Mouse (Mus musculus): Measurements from ENCODE around the gene Bicra. TPM values are rescaled to one million over a fixed set of nuclear protein-coding genes. Genes with fewer than 3 reads are reported as not detected.
A peak's percentile ranks its signal among the peaks of the same experiment; 100 is the strongest.

Bicra gene
- total and polyA plus RNA-seq, 2 experiments from 2014 or later: 3.8 to 6.2 TPM

- no peaks in the 10 kb centered on the region for H3K9me3 ChIP-seq (ENCODE audit: low read length)
- no peak overlapping the region for H3K9ac ChIP-seq (replicated peaks; ENCODE audit: low read length)
- H3K27me3 ChIP-seq (ENCODE audit: insufficient read depth, low read length): no peaks in the 10 kb centered on the region
- no peaks in the 10 kb centered on the region for H3K36me3 ChIP-seq (ENCODE audit: insufficient read depth, low read length)
- DNase-seq (ENCODE audit: low spot score) (no peak), ATAC-seq (no peak)
- H3K4me1 ChIP-seq (ENCODE audit: insufficient read depth, low read length): no peaks in the 10 kb centered on the region
- no peak overlapping the region for H3K27ac ChIP-seq
- H3K4me2 ChIP-seq (ENCODE audit: low read depth, low read length): no peak overlapping the region
- 81% methylated on average over 5 of the region's 5 CpGs for WGBS
- H3K4me3 ChIP-seq (ENCODE audit: low read length): no peak overlapping the region
- TF ChIP-seq CTCF (IDR thresholded peaks at IDR 0.05; ENCODE audit: low read depth): no peak
Observed at GRCm38 (mm10) chr7:16015384-16015783, 32.3 kb downstream of the Bicra start.

- H3K4me3 ChIP-seq (ENCODE audit: low read length): no peak overlapping the region
- H3K27ac ChIP-seq: no peak overlapping the region
- H3K27me3 ChIP-seq (ENCODE audit: insufficient read depth, low read length): no peaks in the 10 kb centered on the region
- no peaks in the 10 kb centered on the region for H3K9me3 ChIP-seq (ENCODE audit: low read length)
- WGBS: 89% methylated on average over 8 of the region's 8 CpGs
- no peaks in the 10 kb centered on the region for H3K4me1 ChIP-seq (ENCODE audit: insufficient read depth, low read length)
- no peak overlapping the region for H3K4me2 ChIP-seq (ENCODE audit: low read depth, low read length)
- ATAC-seq (no peak), DNase-seq (ENCODE audit: low spot score) (no peak)
- TF ChIP-seq CTCF (IDR thresholded peaks at IDR 0.05; ENCODE audit: low read depth): no peak
- H3K36me3 ChIP-seq (ENCODE audit: insufficient read depth, low read length): no peaks in the 10 kb centered on the region
- no peak overlapping the region for H3K9ac ChIP-seq (replicated peaks; ENCODE audit: low read length)
Observed at GRCm38 (mm10) chr7:16014521-16015175, 33.1 kb downstream of the Bicra start.

GRCm38 (mm10) chr7:16013722-16014275 lies 33.9 kb downstream of the Bicra start:
- no peak overlapping the region for H3K4me2 ChIP-seq (ENCODE audit: low read depth, low read length)
- no peaks in the 10 kb centered on the region for H3K4me1 ChIP-seq (ENCODE audit: insufficient read depth, low read length)
- no peaks in the 10 kb centered on the region for H3K27me3 ChIP-seq (ENCODE audit: insufficient read depth, low read length)
- 81% methylated on average over 5 of the region's 5 CpGs for WGBS
- no peak for TF ChIP-seq CTCF (IDR thresholded peaks at IDR 0.05; ENCODE audit: low read depth)
- H3K9me3 ChIP-seq (ENCODE audit: low read length): no peaks in the 10 kb centered on the region
- H3K36me3 ChIP-seq (ENCODE audit: insufficient read depth, low read length): no peaks in the 10 kb centered on the region
- DNase-seq (ENCODE audit: low spot score) (no peak), ATAC-seq (no peak)
- H3K27ac ChIP-seq: no peak overlapping the region
- no peak overlapping the region for H3K4me3 ChIP-seq (ENCODE audit: low read length)
- H3K9ac ChIP-seq (replicated peaks; ENCODE audit: low read length): no peak overlapping the region

GRCm38 (mm10) chr7:16012576-16013263 lies 35.0 kb downstream of the Bicra start:
- Histone ChIP-seq H3K4me2 (ENCODE audit: low read depth, low read length) (no peak overlapping the region), H3K4me3 (ENCODE audit: low read length) (no peak overlapping the region), H3K4me1 (ENCODE audit: insufficient read depth, low read length) (no peaks in the 10 kb centered on the region), H3K27me3 (ENCODE audit: insufficient read depth, low read length) (no peaks in the 10 kb centered on the region), H3K27ac (no peak overlapping the region), H3K36me3 (ENCODE audit: insufficient read depth, low read length) (no peaks in the 10 kb centered on the region), H3K9ac (replicated peaks; ENCODE audit: low read length) (no peak overlapping the region), H3K9me3 (ENCODE audit: low read length) (no peaks in the 10 kb centered on the region)
- DNase-seq (ENCODE audit: low spot score) (no peak), ATAC-seq (no peak)
- peak; percentile 72 for TF ChIP-seq CTCF (IDR thresholded peaks at IDR 0.05; ENCODE audit: low read depth)
- 76% methylated on average over 11 of the region's 11 CpGs for WGBS

- Histone ChIP-seq H3K4me1 (ENCODE audit: insufficient read depth, low read length) (no peaks in the 10 kb centered on the region), H3K27me3 (ENCODE audit: insufficient read depth, low read length) (no peaks in the 10 kb centered on the region), H3K27ac (no peak overlapping the region), H3K9ac (replicated peaks; ENCODE audit: low read length) (no peak overlapping the region), H3K36me3 (ENCODE audit: insufficient read depth, low read length) (no peaks in the 10 kb centered on the region), H3K4me3 (ENCODE audit: low read length) (no peak overlapping the region), H3K9me3 (ENCODE audit: low read length) (no peaks in the 10 kb centered on the region), H3K4me2 (ENCODE audit: low read depth, low read length) (no peak overlapping the region)
- ATAC-seq (no peak), DNase-seq (ENCODE audit: low spot score) (no peak)
- no peak for TF ChIP-seq CTCF (IDR thresholded peaks at IDR 0.05; ENCODE audit: low read depth)
- 78% methylated on average over 7 of the region's 7 CpGs for WGBS
Observed at GRCm38 (mm10) chr7:16011418-16012085, 36.2 kb downstream of the Bicra start.

GRCm38 (mm10) chr7:16010649-16011048 lies 37.1 kb downstream of the Bicra start:
- Histone ChIP-seq H3K9ac (replicated peaks; ENCODE audit: low read length) (no peak overlapping the region), H3K36me3 (ENCODE audit: insufficient read depth, low read length) (no peaks in the 10 kb centered on the region), H3K27ac (no peak overlapping the region), H3K4me1 (ENCODE audit: insufficient read depth, low read length) (no peaks in the 10 kb centered on the region), H3K27me3 (ENCODE audit: insufficient read depth, low read length) (no peaks in the 10 kb centered on the region), H3K4me3 (ENCODE audit: low read length) (no peak overlapping the region), H3K4me2 (ENCODE audit: low read depth, low read length) (no peak overlapping the region), H3K9me3 (ENCODE audit: low read length) (no peaks in the 10 kb centered on the region)
- ATAC-seq: no peak
- WGBS: 83% methylated on average over 5 of the region's 5 CpGs
- no peak for TF ChIP-seq CTCF (IDR thresholded peaks at IDR 0.05; ENCODE audit: low read depth)
- no peak for DNase-seq (ENCODE audit: low spot score)

Data from hindbrain, postnatal 0 days (tissue).